Mouse (Mus musculus) E14TG2a.4 (cell line): Measurements from ENCODE around the gene Myh3.

Experiments
- CTCF ChIP-seq: conservative IDR thresholded peaks from 2 replicates; pipeline ENCODE4 v1.5.1; 2014; ENCODE audit warnings: low read length
- NANOG ChIP-seq: IDR thresholded peaks from 2 replicates; pipeline ENCODE4 v1.6.1; 2014; ENCODE audit warnings: borderline replicate concordance, low read length, mixed read lengths
- POU5F1 ChIP-seq: IDR thresholded peaks from 2 replicates; pipeline ENCODE4 v1.6.1; 2014; ENCODE audit warnings: low read length, borderline replicate concordance

DNA sequence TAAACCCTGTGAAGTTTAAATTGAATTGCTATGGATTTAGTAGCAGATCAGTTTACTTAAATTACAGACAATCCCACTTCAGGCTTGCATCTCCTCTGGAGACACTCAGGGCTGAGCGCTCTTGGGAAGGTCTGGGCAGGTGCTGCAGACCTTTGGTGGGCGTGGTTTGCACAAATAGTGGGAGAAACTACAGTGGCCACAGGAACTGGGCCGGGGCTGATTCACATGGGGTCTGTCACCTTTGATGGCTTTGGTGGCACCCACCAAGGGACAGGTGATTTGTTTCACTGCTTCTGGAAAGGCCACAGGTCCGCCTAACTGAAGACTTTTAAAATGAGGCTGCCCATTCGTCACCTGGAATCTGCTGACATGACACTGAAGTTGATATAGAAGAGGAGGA, 38.6 kb downstream of the Myh3 start:
- TF ChIP-seq CTCF (no peak), NANOG (no peak), POU5F1 (no peak)
